Mouse (Mus musculus) left cerebral cortex, adult 2 months (tissue): ENCODE measurements around the gene Nek7. TPM values are rescaled to one million over a fixed set of nuclear protein-coding genes. Genes with fewer than 3 reads are reported as not detected.

Experiments used
- DNase-seq, 2 experiments: peaks; one replicate each; pipeline ENCODE4 v3.0.0; 2021 to 2022; ENCODE audit warnings: low spot score in 2 of 2, mixed read lengths in 1 of 2; ENCODE audit errors: extremely low spot score in 1 of 2
- H3K27ac ChIP-seq: fragments of 200-600 bp; 2 replicates; pipeline ENCODE4 v1.8.1; 2022
- H3K4me3 ChIP-seq: fragments of 200-600 bp; 2 replicates; pipeline ENCODE4 v1.8.1; 2022
- CTCF ChIP-seq: fragments of 200-600 bp; IDR thresholded peaks from 2 replicates; pipeline ENCODE4 v1.8.1; 2022; ENCODE audit warnings: antibody characterized with exemption, mild to moderate bottlenecking, moderate library complexity
- intact Hi-C: fragments of 180-260 bp; cut with DNase I; formaldehyde crosslinking; loops from one replicate; pipeline ENCODE4 v1.15.1; 2025
- long read RNA-seq, 2 experiments: library from polyadenylated mRNA; stranded (forward); transcript quantifications; one replicate each; pipeline ENCODE4 v2.0.0; 2021; ENCODE audit warnings: borderline mapping rate in 2 of 2
- total RNA-seq, 2 experiments: library from RNA; stranded (reverse); gene quantifications; 2 replicates each; pipeline ENCODE4 v1.2.3; 2021

The Nek7 gene
- 10 to 100 TPM; 33.3 to 33.8 TPM for total RNA-seq
- long read RNA-seq, experiment 1, full-length matches to known transcripts: 81 of 103 reads
- long read RNA-seq, experiment 1, partial matches to known transcripts: 2 of 103 reads
- long read RNA-seq, experiment 1, other reads (novel, unspliced or antisense): 20 of 103 reads
- long read RNA-seq, experiment 2, full-length matches to known transcripts: 57 of 74 reads
- long read RNA-seq, experiment 2, partial matches to known transcripts: 5 of 74 reads
- long read RNA-seq, experiment 2, other reads (novel, unspliced or antisense): 12 of 74 reads

DNA sequence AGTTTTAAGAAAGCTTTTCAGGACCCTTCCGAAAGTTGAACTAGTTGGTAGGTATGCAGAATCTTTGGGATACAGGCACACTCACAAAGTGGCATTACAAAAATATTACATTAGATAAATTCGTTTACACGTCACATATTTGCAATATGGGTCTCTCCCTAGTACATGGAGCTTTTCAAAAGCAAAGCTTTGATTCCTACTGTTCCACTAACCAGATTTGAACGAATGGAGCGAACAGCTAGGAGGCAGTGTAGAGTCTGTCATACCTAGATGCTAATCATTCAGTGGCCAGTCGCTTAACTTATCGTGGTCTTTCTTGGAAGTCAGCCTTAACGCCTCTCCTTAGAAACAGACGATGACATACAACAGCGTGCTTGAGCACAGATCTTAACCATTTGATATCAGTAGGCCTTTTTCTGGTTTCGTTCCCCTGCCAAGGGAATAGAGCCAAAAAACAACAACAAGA lies at the start of gene Nek7:
Gene Nek7 (minus strand): TSS at position 146 of the 466 bp plus-strand sequence.
- intact Hi-C loops: loop anchor here (5.0 to 10.0 kb wide), 5 partner anchors 43 to 485 kb away; no protein-coding TSS in a partner anchor
- TF ChIP-seq CTCF: peak; percentile 62
- Histone ChIP-seq H3K4me3 (peak within 1 kb of the TSS; percentile 71), H3K27ac (peak within 1 kb of the TSS; percentile 69)
- DNase-seq: no peak

DNA sequence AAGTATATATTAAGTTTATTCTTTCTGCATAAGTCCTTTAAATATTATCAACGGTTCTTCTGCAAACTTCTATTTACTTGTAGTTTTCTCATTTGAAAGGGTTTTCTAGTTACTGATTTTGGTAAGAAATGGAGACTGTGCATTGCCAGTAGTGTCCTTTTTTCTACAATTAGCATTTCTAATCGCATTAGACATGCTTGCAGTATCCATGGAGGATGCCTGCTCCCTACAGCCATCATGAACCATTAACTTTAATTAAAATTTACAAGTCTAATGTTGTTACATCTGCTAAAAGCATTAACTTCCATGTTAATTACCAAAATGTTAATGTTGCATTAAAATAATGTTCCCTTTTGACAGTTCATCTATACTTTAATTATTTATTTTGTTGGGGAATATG lies 42.4 kb upstream of the Nek7 start:
- H3K27ac ChIP-seq: no peak overlapping the region
- no peak for TF ChIP-seq CTCF
- intact Hi-C loops: no loop called here
- no peak for DNase-seq
- H3K4me3 ChIP-seq: no peak overlapping the region

DNA sequence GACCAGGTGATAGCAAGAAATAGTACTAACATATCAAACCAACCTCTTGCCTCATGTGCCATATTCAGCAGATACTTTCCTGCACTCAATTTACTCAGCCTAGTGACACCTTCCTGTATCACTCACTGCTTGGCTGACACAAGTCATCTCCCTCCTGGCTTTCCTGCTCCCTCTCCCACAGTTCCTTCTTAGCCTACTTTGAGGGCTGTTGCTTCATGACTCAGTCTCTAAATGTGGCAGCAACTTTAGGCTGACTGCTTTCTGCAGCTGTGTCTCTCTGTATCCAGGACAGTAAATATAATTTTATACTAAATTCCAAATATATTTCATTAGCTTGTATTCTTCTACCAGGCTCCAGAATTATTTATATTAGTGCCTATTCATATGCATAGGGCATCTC lies 34.3 kb upstream of the Nek7 start:
- no peak overlapping the region for H3K27ac ChIP-seq
- no peak overlapping the region for H3K4me3 ChIP-seq
- no peak for TF ChIP-seq CTCF
- intact Hi-C loops: no loop called here
- DNase-seq: peak in 1 of 2 experiments; percentile 13

DNA sequence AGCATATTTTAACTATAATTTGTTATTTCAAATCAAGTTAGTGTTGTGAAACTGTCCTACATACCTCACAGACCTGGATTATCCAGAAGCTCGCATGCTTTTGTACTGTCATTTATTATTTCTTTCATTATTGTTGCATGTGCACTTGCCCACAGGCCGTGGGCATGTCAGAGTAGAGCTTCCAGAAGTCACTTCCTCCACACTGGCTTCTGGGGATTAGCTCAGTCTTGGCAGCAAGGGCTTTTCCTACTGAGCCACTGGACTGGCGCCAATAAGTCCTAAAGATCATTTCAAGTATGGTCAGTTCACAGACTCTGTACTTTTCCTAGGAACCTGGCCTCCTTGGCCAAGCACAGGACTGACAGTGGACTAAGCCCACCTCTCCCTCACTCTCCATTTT lies 25.1 kb upstream of the Nek7 start:
- TF ChIP-seq CTCF: no peak
- DNase-seq: no peak
- Histone ChIP-seq H3K4me3 (no peak overlapping the region), H3K27ac (no peak overlapping the region)
- intact Hi-C loops: no loop called here

GRCm38 (mm10) chr1:138643306-138643830 lies 23.4 kb upstream of the Nek7 start:
- TF ChIP-seq CTCF: no peak
- no peak for DNase-seq
- intact Hi-C loops: no loop called here
- no peak overlapping the region for H3K27ac ChIP-seq
- no peak overlapping the region for H3K4me3 ChIP-seq

DNA sequence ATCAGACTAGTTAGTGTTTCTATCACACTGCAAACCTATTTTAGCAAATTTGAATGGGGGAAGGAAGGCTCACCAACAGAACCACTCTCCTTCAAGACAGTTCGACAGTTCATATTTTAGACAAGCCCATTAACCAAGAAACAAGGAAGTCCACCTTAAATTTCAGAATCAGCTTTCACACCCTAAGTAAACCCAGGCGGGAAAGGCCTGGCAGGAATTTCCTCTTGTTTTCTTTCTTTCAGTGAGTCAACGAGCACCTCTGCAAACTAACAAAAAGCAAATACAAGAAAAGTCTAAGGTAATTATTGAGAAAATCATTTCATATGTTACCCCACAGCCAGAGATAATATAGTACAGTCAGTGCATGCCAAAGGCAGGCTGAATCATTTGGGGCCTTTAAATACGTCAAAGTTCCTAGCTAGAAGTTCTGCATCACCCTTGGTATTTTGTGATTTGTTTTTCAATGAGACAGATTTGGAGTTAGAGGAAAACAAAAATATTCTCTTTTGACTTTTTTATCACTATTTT lies 21.1 kb upstream of the Nek7 start:
- intact Hi-C loops: no loop called here
- DNase-seq: no peak
- TF ChIP-seq CTCF: no peak
- H3K4me3 ChIP-seq: no peak overlapping the region
- H3K27ac ChIP-seq: no peak overlapping the region

GRCm38 (mm10) chr1:138637850-138638249 lies 17.9 kb upstream of the Nek7 start:
- peak; percentile 54 for TF ChIP-seq CTCF
- no peak for DNase-seq
- Histone ChIP-seq H3K4me3 (no peak overlapping the region), H3K27ac (no peak overlapping the region)
- intact Hi-C loops: loop anchor here (1.0 kb wide), 1 partner anchor 310 kb away; no protein-coding TSS in a partner anchor

GRCm38 (mm10) chr1:138634561-138634960 lies 14.6 kb upstream of the Nek7 start:
- no peak for TF ChIP-seq CTCF
- DNase-seq: no peak
- H3K27ac ChIP-seq: no peak overlapping the region
- intact Hi-C loops: no loop called here
- H3K4me3 ChIP-seq: no peak overlapping the region

DNA sequence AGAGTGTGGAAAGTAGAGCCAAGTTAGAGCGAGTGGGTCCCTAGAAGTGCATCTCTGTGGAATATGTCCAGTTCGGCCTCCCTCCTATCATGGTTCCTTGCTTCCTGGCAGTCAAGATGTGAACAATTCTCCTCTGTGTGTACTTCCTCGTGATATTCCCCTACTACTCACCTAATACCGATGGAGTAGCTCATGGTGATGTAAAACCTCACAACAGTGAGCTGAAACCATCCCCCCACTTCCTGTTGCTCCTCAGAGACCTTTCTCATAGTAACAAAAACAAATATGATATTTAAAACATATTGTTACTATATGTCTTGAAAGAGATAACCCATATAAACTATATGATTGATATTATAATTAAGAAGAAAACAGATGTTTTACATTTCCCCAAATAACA lies 9.0 kb upstream of the Nek7 start:
- TF ChIP-seq CTCF: no peak
- DNase-seq: no peak
- Histone ChIP-seq H3K4me3 (no peak overlapping the region), H3K27ac (no peak overlapping the region)
- intact Hi-C loops: no loop called here

DNA sequence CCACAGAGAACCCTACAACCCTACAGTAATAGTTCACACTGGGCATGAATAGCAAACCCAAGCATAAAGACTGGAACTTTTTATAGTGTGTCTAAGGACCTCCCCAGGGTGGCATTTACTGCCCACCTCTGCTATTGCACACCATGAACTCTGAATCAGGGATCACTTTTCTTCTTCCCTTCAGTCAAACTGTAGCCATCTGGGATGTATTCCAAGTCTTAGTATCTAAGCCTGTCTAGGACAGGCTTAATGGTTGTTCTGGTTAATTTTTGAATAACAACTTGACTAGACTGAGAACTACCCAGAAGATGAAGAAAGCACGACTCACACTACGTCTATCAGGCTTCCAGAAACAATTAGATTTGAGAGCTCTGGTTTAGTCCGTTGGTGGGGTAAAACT lies 8.5 kb upstream of the Nek7 start:
- intact Hi-C loops: no loop called here
- H3K27ac ChIP-seq: no peak overlapping the region
- H3K4me3 ChIP-seq: no peak overlapping the region
- no peak for DNase-seq
- TF ChIP-seq CTCF: no peak

DNA sequence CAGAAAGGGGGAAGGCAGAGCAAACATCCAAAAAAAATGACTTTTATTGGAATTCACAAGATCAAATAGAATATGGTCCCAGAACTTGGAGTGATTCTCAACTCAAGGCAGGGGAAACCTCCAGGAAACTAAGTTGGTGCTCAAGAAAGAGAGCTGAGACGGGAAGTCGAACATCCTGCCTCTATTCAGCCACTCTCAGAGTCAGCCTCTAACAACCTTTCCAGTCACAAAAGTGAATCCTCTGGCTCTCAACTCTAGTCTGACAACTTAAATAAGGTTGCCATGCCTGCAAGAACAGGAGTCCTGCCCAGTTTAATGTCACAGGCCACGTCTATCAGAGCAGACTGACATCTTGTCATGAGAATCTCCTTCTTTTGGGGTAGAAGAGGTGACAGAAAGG lies 7.9 kb upstream of the Nek7 start:
- H3K4me3 ChIP-seq: no peak overlapping the region
- TF ChIP-seq CTCF: no peak
- intact Hi-C loops: no loop called here
- H3K27ac ChIP-seq: no peak overlapping the region
- no peak for DNase-seq

- intact Hi-C loops: no loop called here
- no peak overlapping the region for H3K4me3 ChIP-seq
- TF ChIP-seq CTCF: no peak
- no peak for DNase-seq
- H3K27ac ChIP-seq: no peak overlapping the region
These were observed 6.3 kb upstream of the Nek7 start for GRCm38 (mm10) chr1:138626288-138626687.
